Mouse (Mus musculus): ENCODE results near the gene Olfr127. TPM values are rescaled to one million over a fixed set of nuclear protein-coding genes. Genes with fewer than 3 reads are reported as not detected.

Gene Olfr127
- not detected in 2 replicates for polyA plus RNA-seq (2012; rRNA removed; ENCODE audit: low replicate concordance)

GRCm38 (mm10) chr17:37900137-37900536 lies at the start of gene Olfr127:
TSS of gene Olfr127 (plus strand) at chr17:37900437.

GRCm38 (mm10) chr17:37920248-37920647 lies 20.0 kb downstream of the Olfr127 start, which contains the start of gene Olfr128:
TSS of gene Olfr128 (plus strand) at chr17:37920548.

GRCm38 (mm10) chr17:37952979-37953378 lies 52.7 kb downstream of the Olfr127 start, which contains the start of gene Olfr761:
TSS of gene Olfr761 (minus strand) at chr17:37953079.

Other genes with a start within 250 kb of the Olfr127 start
- not detected in 2 replicates for gene Olfr117, start 236.7 kb upstream of the Olfr127 start, polyA plus RNA-seq (2012; rRNA removed; ENCODE audit: low replicate concordance)
- not detected in 2 replicates for gene Olfr118, start 233.4 kb upstream of the Olfr127 start, polyA plus RNA-seq (2012; rRNA removed; ENCODE audit: low replicate concordance)
- gene Olfr119, start 203.9 kb upstream of the Olfr127 start, polyA plus RNA-seq (2012; rRNA removed; ENCODE audit: low replicate concordance): not detected in 2 replicates
- not detected in 2 replicates for gene Olfr120, start 178.6 kb upstream of the Olfr127 start, polyA plus RNA-seq (2012; rRNA removed; ENCODE audit: low replicate concordance)
- gene Olfr121, start 151.6 kb upstream of the Olfr127 start, polyA plus RNA-seq (2012; rRNA removed; ENCODE audit: low replicate concordance): not detected in 2 replicates
- gene Olfr122, start 131.8 kb upstream of the Olfr127 start, polyA plus RNA-seq (2012; rRNA removed; ENCODE audit: low replicate concordance): not detected in 2 replicates
- gene Olfr123, start 106.9 kb upstream of the Olfr127 start, polyA plus RNA-seq (2012; rRNA removed; ENCODE audit: low replicate concordance): not detected in 2 replicates
- gene Olfr124, start 100.5 kb upstream of the Olfr127 start, polyA plus RNA-seq (2012; rRNA removed; ENCODE audit: low replicate concordance): not detected in 2 replicates
- not detected in 2 replicates for gene Olfr125, start 67.5 kb upstream of the Olfr127 start, polyA plus RNA-seq (2012; rRNA removed; ENCODE audit: low replicate concordance)
- gene Olfr126, start 53.0 kb upstream of the Olfr127 start, polyA plus RNA-seq (2012; rRNA removed; ENCODE audit: low replicate concordance): not detected in 2 replicates
- gene Olfr128, start 20.1 kb downstream of the Olfr127 start, polyA plus RNA-seq (2012; rRNA removed; ENCODE audit: low replicate concordance): not detected in 2 replicates
- gene Olfr761, start 52.6 kb downstream of the Olfr127 start, polyA plus RNA-seq (2012; rRNA removed; ENCODE audit: low replicate concordance): not detected in 2 replicates
- not detected in 2 replicates for gene Olfr129, start 159.6 kb downstream of the Olfr127 start, polyA plus RNA-seq (2012; rRNA removed; ENCODE audit: low replicate concordance)
- not detected in 2 replicates for gene Olfr130, start 163.5 kb downstream of the Olfr127 start, polyA plus RNA-seq (2012; rRNA removed; ENCODE audit: low replicate concordance)
- gene Olfr131, start 188.3 kb downstream of the Olfr127 start, polyA plus RNA-seq (2012; rRNA removed; ENCODE audit: low replicate concordance): not detected in 2 replicates
- gene Olfr132, start 234.1 kb downstream of the Olfr127 start, polyA plus RNA-seq (2012; rRNA removed; ENCODE audit: low replicate concordance): not detected in 2 replicates
- gene Olfr133, start 244.8 kb downstream of the Olfr127 start, polyA plus RNA-seq (2012; rRNA removed; ENCODE audit: low replicate concordance): not detected in 2 replicates